Mouse (Mus musculus) MEL (cell line): ENCODE results near the gene Rnf181. TPM values are rescaled to one million over a fixed set of nuclear protein-coding genes. Genes with fewer than 3 reads are reported as not detected.

Source experiments
- DNase-seq: peaks from one replicate; pipeline ENCODE4 v3.0.0; 2011; ENCODE audit warnings: low read depth, low spot score
- H3K27ac ChIP-seq: 2 replicates; pipeline ENCODE4 v1.5.1; 2012; ENCODE audit warnings: low read depth, mild to moderate bottlenecking, control low read depth, low read length, moderate library complexity; ENCODE audit not compliant: control insufficient read depth
- H3K27me3 ChIP-seq, 2 experiments: fragments of 150-350 bp in 1 of 2; sonication (generic) in 1 of 2; 2 replicates each; pipeline ENCODE4 v1.6.1; 2012; ENCODE audit warnings: low read length in 2 of 2, mild to moderate bottlenecking in 2 of 2, improper control_type of control experiment in 1 of 2, moderate library complexity in 1 of 2; ENCODE audit not compliant: insufficient read depth in 2 of 2, control insufficient read depth in 1 of 2
- H3K36me3 ChIP-seq, 2 experiments: 2 replicates each; pipeline ENCODE4 v1.6.1; 2012 to 2014; ENCODE audit warnings: low read length in 2 of 2, improper control_type of control experiment in 1 of 2, inconsistent platforms in 1 of 2, mild to moderate bottlenecking in 1 of 2; ENCODE audit not compliant: insufficient read depth in 2 of 2, control insufficient read depth in 1 of 2
- H3K4me1 ChIP-seq, 2 experiments: fragments of 150-350 bp in 1 of 2; sonication (generic) in 1 of 2; 2 replicates each; pipeline ENCODE4 v1.6.1; 2012; ENCODE audit warnings: low read length in 2 of 2, improper control_type of control experiment in 1 of 2, mild to moderate bottlenecking in 1 of 2; ENCODE audit not compliant: insufficient read depth in 2 of 2, control insufficient read depth in 1 of 2
- H3K4me3 ChIP-seq, 2 experiments: fragments of 150-350 bp in 1 of 2; sonication (generic) in 1 of 2; 2 replicates each; pipeline ENCODE4 v1.5.1; 2012; ENCODE audit warnings: low read depth in 2 of 2, low read length in 2 of 2, mild to moderate bottlenecking in 2 of 2, moderate library complexity in 2 of 2, control low read depth in 1 of 2, improper control_type of control experiment in 1 of 2; ENCODE audit not compliant: control insufficient read depth in 1 of 2, insufficient read depth in 1 of 2
- H3K79me2 ChIP-seq: 2 replicates; pipeline ENCODE4 v1.6.1; 2012; ENCODE audit warnings: mild to moderate bottlenecking, low read length, moderate library complexity; ENCODE audit not compliant: control insufficient read depth, poor library complexity, insufficient read depth
- H3K9ac ChIP-seq: 2 replicates; pipeline ENCODE4 v1.6.1; 2012; ENCODE audit warnings: low read depth, mild to moderate bottlenecking, control low read depth, low read length, moderate library complexity; ENCODE audit not compliant: control insufficient read depth, poor library complexity, severe bottlenecking
- H3K9me3 ChIP-seq: fragments of 150-350 bp; sonication (generic); replicated peaks from 2 replicates; pipeline ENCODE4 v1.6.1; 2012; ENCODE audit warnings: mild to moderate bottlenecking, low read length, improper control_type of control experiment, moderate library complexity; ENCODE audit not compliant: insufficient read depth
- BHLHE40 ChIP-seq: IDR thresholded peaks from 2 replicates; pipeline ENCODE4 v1.6.1; 2012; ENCODE audit warnings: low read depth, mild to moderate bottlenecking, inconsistent platforms, low read length, improper control_type of control experiment, borderline replicate concordance
- CHD1 ChIP-seq: IDR thresholded peaks from 2 replicates; pipeline ENCODE4 v1.6.1; 2012; ENCODE audit warnings: low read depth, mild to moderate bottlenecking, inconsistent platforms, low read length, improper control_type of control experiment
- CHD2 ChIP-seq: IDR thresholded peaks from 2 replicates; pipeline ENCODE4 v1.6.1; 2011; ENCODE audit warnings: low read length, improper control_type of control experiment
- CTCF ChIP-seq, 3 experiments: IDR thresholded peaks in 2 of 3; conservative IDR thresholded peaks in 1 of 3; 2 replicates each; pipeline ENCODE4 v1.5.1; 2011 to 2012; ENCODE audit warnings: low read length in 3 of 3, low read depth in 2 of 3, mild to moderate bottlenecking in 2 of 3, improper control_type of control experiment in 1 of 3, inconsistent platforms in 1 of 3, mixed read lengths in 1 of 3, moderate library complexity in 1 of 3; ENCODE audit not compliant: control insufficient read depth in 1 of 3, insufficient read depth in 1 of 3, poor library complexity in 1 of 3, severe bottlenecking in 1 of 3
- E2F4 ChIP-seq: IDR thresholded peaks from 2 replicates; pipeline ENCODE4 v1.6.1; 2011; ENCODE audit warnings: low read depth, low read length, improper control_type of control experiment, borderline replicate concordance
- EP300 ChIP-seq, 2 experiments: IDR thresholded peaks; 2 replicates each; pipeline ENCODE4 v1.6.1; 2011; ENCODE audit warnings: improper control_type of control experiment in 2 of 2, low read length in 2 of 2, low read depth in 1 of 2, mild to moderate bottlenecking in 1 of 2
- ETS1 ChIP-seq: IDR thresholded peaks from 2 replicates; pipeline ENCODE4 v1.6.1; 2012; ENCODE audit warnings: low read depth, mild to moderate bottlenecking, inconsistent platforms, low read length, improper control_type of control experiment, moderate library complexity
- GATA1 ChIP-seq: IDR thresholded peaks from 2 replicates; pipeline ENCODE4 v1.6.1; 2011; ENCODE audit warnings: low read depth, low read length, improper control_type of control experiment
- HCFC1 ChIP-seq: IDR thresholded peaks from 2 replicates; pipeline ENCODE4 v1.6.1; 2012; ENCODE audit warnings: low read depth, mild to moderate bottlenecking, inconsistent platforms, low read length, improper control_type of control experiment, moderate library complexity
- JUND ChIP-seq: IDR thresholded peaks from 2 replicates; pipeline ENCODE4 v1.6.1; 2011; ENCODE audit warnings: low read depth, mild to moderate bottlenecking, improper control_type of control experiment, low read length
- KAT2A ChIP-seq: conservative IDR thresholded peaks from 2 replicates; pipeline ENCODE4 v1.6.1; 2012; ENCODE audit warnings: low read depth, low read length, improper control_type of control experiment, inconsistent platforms
- MYB ChIP-seq: IDR thresholded peaks from 2 replicates; pipeline ENCODE4 v1.6.1; 2011; ENCODE audit warnings: mild to moderate bottlenecking, low read depth, low read length, improper control_type of control experiment
- NELFE ChIP-seq: IDR thresholded peaks from 2 replicates; pipeline ENCODE4 v1.6.1; 2011; ENCODE audit warnings: low read depth, low read length, improper control_type of control experiment
- POLR2A ChIP-seq, 2 experiments: IDR thresholded peaks; 2 replicates each; pipeline ENCODE4 v1.6.1; 2011 to 2012; ENCODE audit warnings: low read length in 2 of 2, mild to moderate bottlenecking in 2 of 2, control low read depth in 1 of 2, improper control_type of control experiment in 1 of 2, low read depth in 1 of 2, moderate library complexity in 1 of 2; ENCODE audit not compliant: control insufficient read depth in 1 of 2, insufficient read depth in 1 of 2, poor library complexity in 1 of 2
- POLR2AphosphoS2 ChIP-seq: IDR thresholded peaks from 2 replicates; pipeline ENCODE4 v1.6.1; 2011; ENCODE audit warnings: low read length, improper control_type of control experiment
- POLR2AphosphoS5 ChIP-seq: IDR thresholded peaks from 2 replicates; pipeline ENCODE4 v1.6.1; 2012; ENCODE audit warnings: low read depth, borderline replicate concordance, mild to moderate bottlenecking, inconsistent platforms, low read length, moderate library complexity, mixed read lengths
- RAD21 ChIP-seq: IDR thresholded peaks from 2 replicates; pipeline ENCODE4 v1.6.1; 2011; ENCODE audit warnings: mild to moderate bottlenecking, low read depth, low read length, improper control_type of control experiment
- SIN3A ChIP-seq: IDR thresholded peaks from 2 replicates; pipeline ENCODE4 v1.6.1; 2012; ENCODE audit warnings: low read length, improper control_type of control experiment, inconsistent platforms
- SMC3 ChIP-seq: IDR thresholded peaks from 2 replicates; pipeline ENCODE4 v1.6.1; 2011; ENCODE audit warnings: low read depth, low read length, improper control_type of control experiment
- TBP ChIP-seq: IDR thresholded peaks from 2 replicates; pipeline ENCODE4 v1.8.0; 2011; ENCODE audit warnings: low read depth, low read length, improper control_type of control experiment
- USF2 ChIP-seq, 2 experiments: IDR thresholded peaks; 2 replicates each; pipeline ENCODE4 v1.6.1; 2011 to 2012; ENCODE audit warnings: improper control_type of control experiment in 2 of 2, low read length in 2 of 2, borderline replicate concordance in 1 of 2, inconsistent platforms in 1 of 2, low read depth in 1 of 2, mild to moderate bottlenecking in 1 of 2; ENCODE audit not compliant: insufficient read depth in 1 of 2
- ZMIZ1 ChIP-seq: IDR thresholded peaks from 2 replicates; pipeline ENCODE4 v1.6.1; 2012; ENCODE audit warnings: low read depth, mild to moderate bottlenecking, inconsistent platforms, low read length, improper control_type of control experiment, moderate library complexity
- ZNF384 ChIP-seq: IDR thresholded peaks from 2 replicates; pipeline ENCODE4 v1.6.1; 2012; ENCODE audit warnings: low read depth, mild to moderate bottlenecking, inconsistent platforms, low read length, improper control_type of control experiment
- polyA plus RNA-seq, 2 experiments: library from polyadenylated mRNA; stranded (reverse) in 1 of 2; unstranded in 1 of 2; fragments of >175 nt in 1 of 2; fragments of >200 nt in 1 of 2; gene quantifications; 2 replicates each; pipeline versions ENCODE4 v1.2.1 to v1.2.4; 2012; ENCODE audit warnings: low replicate concordance in 2 of 2, low read depth in 1 of 2; ENCODE audit not compliant: insufficient read length in 2 of 2, insufficient read depth in 1 of 2, missing spikeins in 1 of 2
- total RNA-seq: library from RNA; depleted of rRNA; stranded (reverse); fragments of 300-350 nt; gene quantifications from 2 replicates; pipeline ENCODE4 v1.2.3, GENCODE M21; 2012

Rnf181 gene
- total and polyA plus RNA-seq, 3 experiments = 47.2 to 268 (median 107) TPM

DNA sequence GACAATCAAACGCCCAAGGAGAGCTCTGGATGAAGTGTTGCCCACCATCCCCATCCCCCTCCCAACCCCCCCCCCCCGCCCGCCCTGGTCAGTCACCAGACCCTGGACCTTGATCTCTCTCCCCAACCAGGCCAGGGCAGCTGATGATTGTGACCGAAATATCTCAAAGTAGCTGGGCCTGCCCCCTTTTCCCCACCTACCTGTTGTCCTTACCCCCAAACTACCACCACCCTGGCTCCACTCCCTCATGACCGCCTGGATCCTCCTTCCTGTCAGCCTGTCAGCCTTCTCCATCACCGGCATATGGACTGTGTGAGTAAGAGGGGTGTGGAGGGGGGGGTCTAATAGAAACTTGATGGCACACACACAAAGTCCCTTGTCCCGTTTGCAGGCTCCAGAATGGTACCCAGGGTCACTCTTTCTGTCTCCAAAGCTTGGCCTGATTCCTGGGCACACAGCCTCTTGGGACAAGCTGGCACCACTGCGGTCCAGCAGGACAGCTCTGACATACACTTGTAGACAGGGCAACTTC, 10.7 kb downstream of the Rnf181 start:
- Histone ChIP-seq H3K4me3 (no peak overlapping the region), H3K9me3 (no peaks in the 10 kb centered on the region), H3K27me3 (no peaks in the 10 kb centered on the region), H3K79me2 (no peaks in the 10 kb centered on the region; the same call in 1 of the 2 replicates), H3K36me3 (peaks cover 4 to 16% of the 10 kb centered on the region in 2 experiments), H3K4me1 (peaks cover 4 to 13% of the 10 kb centered on the region in 2 experiments; a peak in 3 of 4 replicates), H3K9ac (no peak overlapping the region), H3K27ac (no peak overlapping the region)
- TF ChIP-seq NELFE (no peak), ZNF384 (no peak), CTCF (IDR thresholded peaks at IDR 0.05 in 2 of 3, conservative IDR thresholded peaks at IDR 0.05 in 1 of 3; ENCODE audit: control insufficient read depth in 1 of 3, insufficient read depth in 1 of 3, low read depth in 2 of 3, low read length in 3 of 3, poor library complexity in 1 of 3, severe bottlenecking in 1 of 3) (no peak), POLR2A (IDR thresholded peaks at IDR 0.05; ENCODE audit: control insufficient read depth in 1 of 2, insufficient read depth in 1 of 2, low read depth in 1 of 2, low read length in 2 of 2, poor library complexity in 1 of 2) (no peak), POLR2AphosphoS5 (no peak), TBP (no peak), POLR2AphosphoS2 (no peak), E2F4 (no peak), USF2 (IDR thresholded peaks at IDR 0.05; ENCODE audit: borderline replicate concordance in 1 of 2, insufficient read depth in 1 of 2, low read depth in 1 of 2, low read length in 2 of 2) (no peak), JUND (no peak), HCFC1 (no peak), GATA1 (no peak), SIN3A (no peak)
- no peak for DNase-seq

GRCm38 (mm10) chr6:72355066-72355911, 11.5 kb downstream of the Rnf181 start, which contains the start of gene Tmem150a:
TSS of gene Tmem150a (plus strand) at chr6:72355447.
- Histone ChIP-seq H3K79me2 (peaks cover 5% of the 10 kb centered on the region; the same call in 1 of the 2 replicates), H3K4me1 (peaks cover 5 to 12% of the 10 kb centered on the region in 2 experiments), H3K9ac (no peak within 1 kb of the TSS), H3K27ac (no peak within 1 kb of the TSS), H3K4me3 (no peak within 1 kb of the TSS), H3K27me3 (no peaks in the 10 kb centered on the region), H3K9me3 (no peaks in the 10 kb centered on the region), H3K36me3 (peaks cover 6 to 15% of the 10 kb centered on the region in 2 experiments)
- DNase-seq = no peak
- TF ChIP-seq CTCF (IDR thresholded peaks at IDR 0.05 in 2 of 3, conservative IDR thresholded peaks at IDR 0.05 in 1 of 3; ENCODE audit: control insufficient read depth in 1 of 3, insufficient read depth in 1 of 3, low read depth in 2 of 3, low read length in 3 of 3, poor library complexity in 1 of 3, severe bottlenecking in 1 of 3) = no peak
- TF ChIP-seq CHD2 = no peak
- no peak for TF ChIP-seq KAT2A
- no peak for TF ChIP-seq GATA1
- no peak for TF ChIP-seq RAD21
- TF ChIP-seq ETS1 = no peak
- no peak for TF ChIP-seq NELFE
- TF ChIP-seq CHD1 = no peak
- no peak for TF ChIP-seq SMC3
- no peak for TF ChIP-seq ZMIZ1
- no peak for TF ChIP-seq MYB
- TF ChIP-seq TBP = no peak
- TF ChIP-seq SIN3A = no peak
- no peak for TF ChIP-seq EP300 (IDR thresholded peaks at IDR 0.05; ENCODE audit: low read depth in 1 of 2, low read length in 2 of 2)
- no peak for TF ChIP-seq BHLHE40
